Mouse (Mus musculus): ENCODE measurements around the gene Abca1.

- TF ChIP-seq CTCF (IDR thresholded peaks at IDR 0.05; ENCODE audit: low read depth) (no peak), EP300 (optimal IDR thresholded peaks at IDR 0.05) (no peak)
Observed at GRCm38 (mm10) chr4:52989248-52989647, 170.4 kb downstream of the Abca1 start, which contains the start of gene Nipsnap3a.
